ENCODE assay signal across 9 mouse cellular contexts in genomic region chr6:115462743-115463337, GRCm38 (mm10).
A peak's percentile ranks its signal among the peaks of the same experiment; 100 is the strongest.
DNase-seq lines count a peak whose midpoint lies in the region; ATAC-seq and TF ChIP-seq lines count a peak whose summit lies in the region.
"Had no signal": no experiment of that assay in that cellular context is flagged by ENCODE, and none has a peak within 500 bp of the region (broad histone marks: within the 10 kb centered on the region; RNA-seq: fewer than 3 reads in every experiment).

No protein-coding gene starts in this region.

- peak overlapping the region; percentile 23; the same call in 1 of the 2 replicates for H3K4me2 ChIP-seq in kidney, postnatal 0 days (ENCODE audit: low read length)
- H3K4me2 ChIP-seq in stomach, embryonic 15.5 days, result no peak overlapping the region
- H3K4me2 ChIP-seq in neural tube, embryonic 15.5 days, result no peak overlapping the region
- H3K4me2 ChIP-seq: midbrain, embryonic 12.5 days had no signal

- peaks cover 6% of the 10 kb centered on the region; the same call in 1 of the 2 replicates for H3K4me1 ChIP-seq in kidney, postnatal 0 days (replicated peaks; ENCODE audit: insufficient read depth, low read length)
- H3K4me1 ChIP-seq in stomach, embryonic 15.5 days, result no peaks in the 10 kb centered on the region
- H3K4me1 ChIP-seq in neural tube, embryonic 15.5 days, result no peaks in the 10 kb centered on the region

- 0 out of 2 replicates have a peak overlapping the region, but pooled peaks have one; percentile 32 for H3K27ac ChIP-seq in kidney, postnatal 0 days
- peak overlapping the region; percentile 57; the same call in 1 of the 2 replicates for H3K27ac ChIP-seq in stomach, embryonic 15.5 days
- H3K27ac ChIP-seq in neural tube, embryonic 15.5 days (replicated peaks), result no peak overlapping the region
- H3K27ac ChIP-seq: midbrain, embryonic 12.5 days had no signal

- H3K4me3 ChIP-seq in kidney, postnatal 0 days (replicated peaks; ENCODE audit: low read depth, low read length), result no peak overlapping the region
- H3K4me3 ChIP-seq in stomach, embryonic 15.5 days (replicated peaks), result no peak overlapping the region
- H3K4me3 ChIP-seq in neural tube, embryonic 15.5 days (replicated peaks), result no peak overlapping the region
- H3K4me3 ChIP-seq: midbrain, embryonic 12.5 days had no signal

- WGBS in kidney, postnatal 0 days, result 48% methylated on average over 16 of the region's 16 CpGs
- 48% methylated on average over 16 of the region's 16 CpGs for WGBS in stomach, embryonic 15.5 days
- WGBS in neural tube, embryonic 15.5 days, result 86% methylated on average over 16 of the region's 16 CpGs

- no peaks in the 10 kb centered on the region for H3K9me3 ChIP-seq in kidney, postnatal 0 days (replicated peaks; ENCODE audit: low read length)
- H3K9me3 ChIP-seq in stomach, embryonic 15.5 days, result no peaks in the 10 kb centered on the region
- 0 out of 2 replicates have a peak, but pooled peaks cover 2% of the 10 kb centered on the region for H3K9me3 ChIP-seq in neural tube, embryonic 15.5 days (replicated peaks)
- H3K9me3 ChIP-seq: midbrain, embryonic 12.5 days had no signal

- peak; percentile 81 for DNase-seq in ovary, adult 18-20 months (ENCODE audit: low spot score)
- DNase-seq in ovary, postnatal 10 days (ENCODE audit: low spot score), result no peak
- DNase-seq in gastrocnemius, postnatal 36 days, result peak; percentile 62 to 71
- DNase-seq in kidney, postnatal 0 days (ENCODE audit: low spot score), result peak; percentile 79
- no peak for DNase-seq in thymus, postnatal 25 days
- no peak for DNase-seq in thymus, postnatal 10 days (ENCODE audit: low spot score in 2 of 2)

- no peaks in the 10 kb centered on the region for H3K36me3 ChIP-seq in kidney, postnatal 0 days (ENCODE audit: insufficient read depth, low read length)
- H3K36me3 ChIP-seq in stomach, embryonic 15.5 days, result no peaks in the 10 kb centered on the region
- H3K36me3 ChIP-seq in neural tube, embryonic 15.5 days, result no peaks in the 10 kb centered on the region
- H3K36me3 ChIP-seq: midbrain, embryonic 12.5 days had no signal

- peak; percentile 29; the same call in 1 of the 2 replicates for ATAC-seq in kidney, postnatal 0 days (replicated peaks; ENCODE audit: low FRiP score, low read depth)
- peak; percentile 31; the same call in 1 of the 2 replicates for ATAC-seq in stomach, embryonic 15.5 days (ENCODE audit: insufficient read depth, low FRiP score, low read depth)
- no peak for ATAC-seq in neural tube, embryonic 15.5 days (ENCODE audit: low FRiP score)

- no peak overlapping the region for H3K9ac ChIP-seq in kidney, postnatal 0 days (ENCODE audit: low read depth, low read length)
- H3K9ac ChIP-seq in stomach, embryonic 15.5 days, result no peak overlapping the region
- no peak overlapping the region for H3K9ac ChIP-seq in neural tube, embryonic 15.5 days (replicated peaks)
- H3K9ac ChIP-seq: midbrain, embryonic 12.5 days had no signal

- no peaks in the 10 kb centered on the region for H3K27me3 ChIP-seq in kidney, postnatal 0 days (ENCODE audit: insufficient read depth, low read length)
- H3K27me3 ChIP-seq in stomach, embryonic 15.5 days (replicated peaks), result no peaks in the 10 kb centered on the region
- H3K27me3 ChIP-seq in neural tube, embryonic 15.5 days (replicated peaks), result no peaks in the 10 kb centered on the region
- H3K27me3 ChIP-seq: midbrain, embryonic 12.5 days had no signal

- intact Hi-C loops in gastrocnemius, postnatal 36 days (cut with DNase I), result no loop called here

- TF ChIP-seq CTCF in kidney, postnatal 0 days (IDR thresholded peaks at IDR 0.05; ENCODE audit: low read depth), result no peak

Comparison
In these comparisons a context has a peak if more than half of its experiments do, and no peak if none do; other contexts are left out.
1. DNase-seq: peak in ovary, adult 18-20 months (single experiment), gastrocnemius, postnatal 36 days (2 of 2) and kidney, postnatal 0 days (single experiment); none in ovary, postnatal 10 days (single experiment), thymus, postnatal 25 days (single experiment) and thymus, postnatal 10 days (0 of 2).